Mouse (Mus musculus): ENCODE results near the gene Bean1. TPM values are rescaled to one million over a fixed set of nuclear protein-coding genes. Genes with fewer than 3 reads are reported as not detected.

The Bean1 gene
- total and polyA plus RNA-seq, 2 experiments from 2014 or later: 10.9 to 34.9 TPM

GRCm38 (mm10) chr8:104177054-104177453, 6.8 kb downstream of the Bean1 start:
- no peak for TF ChIP-seq CTCF (IDR thresholded peaks at IDR 0.05)
- H3K27me3 ChIP-seq (ENCODE audit: insufficient read depth, low read length): no peaks in the 10 kb centered on the region
- DNase-seq (ENCODE audit: low spot score): no peak
- WGBS: 84% methylated on average over 4 of the region's 4 CpGs
- H3K27ac ChIP-seq (ENCODE audit: low read depth, low read length): no peak overlapping the region
- no peak overlapping the region for H3K9ac ChIP-seq (replicated peaks; ENCODE audit: low read length, poor library complexity, severe bottlenecking)
- no peaks in the 10 kb centered on the region for H3K4me1 ChIP-seq (ENCODE audit: insufficient read depth, low read length)
- no peak overlapping the region for H3K4me2 ChIP-seq (ENCODE audit: low read depth, low read length, poor library complexity, severe bottlenecking)
- no peak overlapping the region for H3K4me3 ChIP-seq (ENCODE audit: low read depth, low read length)
- ATAC-seq (ENCODE audit: low FRiP score): no peak
- no peaks in the 10 kb centered on the region for H3K36me3 ChIP-seq (ENCODE audit: insufficient read depth, low read length)
- H3K9me3 ChIP-seq (ENCODE audit: low read length): no peaks in the 10 kb centered on the region

- 25% methylated on average over 6 of the region's 6 CpGs for WGBS
- DNase-seq (ENCODE audit: low spot score) (no peak), ATAC-seq (ENCODE audit: low FRiP score) (no peak)
- Histone ChIP-seq H3K27ac (ENCODE audit: low read depth, low read length) (no peak overlapping the region), H3K9ac (replicated peaks; ENCODE audit: low read length, poor library complexity, severe bottlenecking) (no peak overlapping the region), H3K27me3 (ENCODE audit: insufficient read depth, low read length) (no peaks in the 10 kb centered on the region), H3K4me2 (ENCODE audit: low read depth, low read length, poor library complexity, severe bottlenecking) (no peak overlapping the region), H3K9me3 (ENCODE audit: low read length) (no peaks in the 10 kb centered on the region), H3K4me3 (ENCODE audit: low read depth, low read length) (no peak overlapping the region), H3K36me3 (ENCODE audit: insufficient read depth, low read length) (no peaks in the 10 kb centered on the region), H3K4me1 (ENCODE audit: insufficient read depth, low read length) (no peaks in the 10 kb centered on the region)
- TF ChIP-seq CTCF (IDR thresholded peaks at IDR 0.05): no peak
These were observed 14.7 kb downstream of the Bean1 start for GRCm38 (mm10) chr8:104184905-104185304.

- Histone ChIP-seq H3K36me3 (ENCODE audit: insufficient read depth, low read length) (no peaks in the 10 kb centered on the region), H3K9ac (replicated peaks; ENCODE audit: low read length, poor library complexity, severe bottlenecking) (no peak overlapping the region)
- ATAC-seq (ENCODE audit: low FRiP score): no peak
These were observed 16.6 kb downstream of the Bean1 start for GRCm38 (mm10) chr8:104186827-104187226.

GRCm38 (mm10) chr8:104187622-104188021, 17.4 kb downstream of the Bean1 start:
- ATAC-seq (ENCODE audit: low FRiP score) (no peak), DNase-seq (ENCODE audit: low spot score) (no peak)
- H3K4me1 ChIP-seq (ENCODE audit: insufficient read depth, low read length): no peaks in the 10 kb centered on the region
- no peak for TF ChIP-seq CTCF (IDR thresholded peaks at IDR 0.05)
- no peak overlapping the region for H3K9ac ChIP-seq (replicated peaks; ENCODE audit: low read length, poor library complexity, severe bottlenecking)
- no peaks in the 10 kb centered on the region for H3K9me3 ChIP-seq (ENCODE audit: low read length)
- H3K27me3 ChIP-seq (ENCODE audit: insufficient read depth, low read length): no peaks in the 10 kb centered on the region
- H3K36me3 ChIP-seq (ENCODE audit: insufficient read depth, low read length): no peaks in the 10 kb centered on the region
- no peak overlapping the region for H3K4me3 ChIP-seq (ENCODE audit: low read depth, low read length)
- 86% methylated on average over 6 of the region's 6 CpGs for WGBS
- H3K4me2 ChIP-seq (ENCODE audit: low read depth, low read length, poor library complexity, severe bottlenecking): no peak overlapping the region
- H3K27ac ChIP-seq (ENCODE audit: low read depth, low read length): no peak overlapping the region

More at GRCm38 (mm10) chr8:104186827-104187226, 16.6 kb downstream of the Bean1 start:
- H3K9me3 ChIP-seq (ENCODE audit: low read length): no peaks in the 10 kb centered on the region
- TF ChIP-seq CTCF (IDR thresholded peaks at IDR 0.05): no peak
- no peak overlapping the region for H3K4me2 ChIP-seq (ENCODE audit: low read depth, low read length, poor library complexity, severe bottlenecking)
- 93% methylated on average over 4 of the region's 4 CpGs for WGBS
- DNase-seq (ENCODE audit: low spot score): no peak
- H3K27ac ChIP-seq (ENCODE audit: low read depth, low read length): no peak overlapping the region
- H3K4me1 ChIP-seq (ENCODE audit: insufficient read depth, low read length): no peaks in the 10 kb centered on the region
- H3K27me3 ChIP-seq (ENCODE audit: insufficient read depth, low read length): no peaks in the 10 kb centered on the region
- H3K4me3 ChIP-seq (ENCODE audit: low read depth, low read length): no peak overlapping the region

- no peak for TF ChIP-seq CTCF (IDR thresholded peaks at IDR 0.05)
- 0 out of 2 replicates have a peak, but pooled peaks cover 4% of the 10 kb centered on the region for H3K9me3 ChIP-seq (ENCODE audit: low read length)
- no peak overlapping the region for H3K27ac ChIP-seq (ENCODE audit: low read depth, low read length)
- H3K4me3 ChIP-seq (ENCODE audit: low read depth, low read length): no peak overlapping the region
- H3K27me3 ChIP-seq (ENCODE audit: insufficient read depth, low read length): no peaks in the 10 kb centered on the region
- no peak overlapping the region for H3K9ac ChIP-seq (replicated peaks; ENCODE audit: low read length, poor library complexity, severe bottlenecking)
- no peaks in the 10 kb centered on the region for H3K4me1 ChIP-seq (ENCODE audit: insufficient read depth, low read length)
- no peak for ATAC-seq (ENCODE audit: low FRiP score)
- no peak for DNase-seq (ENCODE audit: low spot score)
- H3K4me2 ChIP-seq (ENCODE audit: low read depth, low read length, poor library complexity, severe bottlenecking): no peak overlapping the region
- WGBS: 72% methylated on average over 5 of the region's 5 CpGs
- H3K36me3 ChIP-seq (ENCODE audit: insufficient read depth, low read length): no peaks in the 10 kb centered on the region
These were observed 18.2 kb downstream of the Bean1 start for GRCm38 (mm10) chr8:104188459-104188858.

GRCm38 (mm10) chr8:104190777-104191468, 20.7 kb downstream of the Bean1 start:
- H3K9me3 ChIP-seq (ENCODE audit: low read length): 0 out of 2 replicates have a peak, but pooled peaks cover 4% of the 10 kb centered on the region
- TF ChIP-seq CTCF (IDR thresholded peaks at IDR 0.05): no peak
- ATAC-seq (ENCODE audit: low FRiP score) (no peak), DNase-seq (ENCODE audit: low spot score) (no peak)
- H3K27me3 ChIP-seq (ENCODE audit: insufficient read depth, low read length): no peaks in the 10 kb centered on the region
- no peak overlapping the region for H3K27ac ChIP-seq (ENCODE audit: low read depth, low read length)
- no peak overlapping the region for H3K9ac ChIP-seq (replicated peaks; ENCODE audit: low read length, poor library complexity, severe bottlenecking)
- no peaks in the 10 kb centered on the region for H3K4me1 ChIP-seq (ENCODE audit: insufficient read depth, low read length)
- WGBS: 39% methylated on average over 6 of the region's 6 CpGs
- no peaks in the 10 kb centered on the region for H3K36me3 ChIP-seq (ENCODE audit: insufficient read depth, low read length)
- H3K4me2 ChIP-seq (ENCODE audit: low read depth, low read length, poor library complexity, severe bottlenecking): no peak overlapping the region
- no peak overlapping the region for H3K4me3 ChIP-seq (ENCODE audit: low read depth, low read length)

Data from midbrain, postnatal 0 days (tissue).